Mouse (Mus musculus) monocyte, adult 5-6 weeks (primary cell): ENCODE measurements at regions not wholly inside any gene's neighbourhood (a gene's known extent, or its start where the extent isn't known, plus 50 kb on each side); places are given as distances from the start of the nearest gene placed in this dataset.

Experiments used
- ATAC-seq: fragments of 153-309, 156-312 bp; replicated peaks from 2 replicates; pipeline ENCODE4 v1.8.0; 2017; ENCODE audit warnings: mild to moderate bottlenecking; ENCODE audit not compliant: low TSS enrichment, insufficient number of reproducible peaks, severe bottlenecking, poor library complexity, low FRiP score

GRCm38 (mm10) chr15:5504502-5504901, 260.5 kb upstream of the Ptger4 start:
- no peak for ATAC-seq

GRCm38 (mm10) chr15:5506848-5507544, 263.0 kb upstream of the Ptger4 start:
- no peak for ATAC-seq

- ATAC-seq = no peak
These were observed 263.5 kb upstream of the Ptger4 start for GRCm38 (mm10) chr15:5507545-5507913.

GRCm38 (mm10) chr15:5510056-5510455, 266.1 kb upstream of the Ptger4 start:
- no peak for ATAC-seq

- no peak for ATAC-seq
These were observed 267.1 kb upstream of the Ptger4 start for GRCm38 (mm10) chr15:5511046-5511445.

- no peak for ATAC-seq
These were observed 268.6 kb upstream of the Ptger4 start for GRCm38 (mm10) chr15:5512546-5512945.

GRCm38 (mm10) chr15:5513146-5513545, 269.2 kb upstream of the Ptger4 start:
- ATAC-seq = no peak

- ATAC-seq = peak; percentile 32; the same call in 1 of the 2 replicates
These were observed 270.2 kb upstream of the Ptger4 start for GRCm38 (mm10) chr15:5514217-5514616.

GRCm38 (mm10) chr15:5517244-5517966, 273.4 kb upstream of the Ptger4 start:
- ATAC-seq = peak; percentile 88

- ATAC-seq = no peak
These were observed 275.6 kb upstream of the Ptger4 start for GRCm38 (mm10) chr15:5519552-5519951.

GRCm38 (mm10) chr15:5519997-5520396, 276.0 kb upstream of the Ptger4 start:
- no peak for ATAC-seq

- ATAC-seq = no peak
These were observed 284.6 kb upstream of the Ptger4 start for GRCm38 (mm10) chr15:5528619-5529018.

GRCm38 (mm10) chr15:5533656-5534055, 289.7 kb upstream of the Ptger4 start:
- ATAC-seq = no peak

GRCm38 (mm10) chr15:5537432-5537831, 293.4 kb upstream of the Ptger4 start:
- ATAC-seq = no peak

GRCm38 (mm10) chr15:5539301-5539928, 295.4 kb upstream of the Ptger4 start:
- ATAC-seq = peak; percentile 88

- no peak for ATAC-seq
These were observed 310.5 kb upstream of the Ptger4 start for GRCm38 (mm10) chr15:5554526-5554925.

- no peak for ATAC-seq
These were observed 310.9 kb upstream of the Ptger4 start for GRCm38 (mm10) chr15:5554926-5555325.

GRCm38 (mm10) chr15:5555381-5556066, 311.5 kb upstream of the Ptger4 start:
- ATAC-seq = no peak

GRCm38 (mm10) chr15:5561783-5562182, 317.8 kb upstream of the Ptger4 start:
- ATAC-seq = no peak
